Mouse (Mus musculus): Measurements from ENCODE around the gene Sh3gl2. TPM values are rescaled to one million over a fixed set of nuclear protein-coding genes. Genes with fewer than 3 reads are reported as not detected.

Gene Sh3gl2
- polyA plus RNA-seq, 1 experiment from 2014 or later = 9.7 TPM

- under 1% methylated on average over 22 of the region's 33 CpGs for WGBS
- H3K27me3 ChIP-seq (ENCODE audit: control insufficient read depth, insufficient read depth, low read length) = no peaks in the 10 kb centered on the region; the same call in 1 of the 2 replicates
- peak overlapping the region; percentile 48 for H3K4me3 ChIP-seq (ENCODE audit: low read depth, low read length)
- DNase-seq (ENCODE audit: low spot score) (peak; percentile 50), ATAC-seq (ENCODE audit: low FRiP score, low TSS enrichment) (peak; percentile 78)
- 0 out of 2 replicates have a peak overlapping the region, but pooled peaks have one; percentile 18 for H3K9ac ChIP-seq (ENCODE audit: low read length)
- peak overlapping the region; percentile 81 for H3K4me2 ChIP-seq (replicated peaks; ENCODE audit: low read depth)
- no peaks in the 10 kb centered on the region for H3K9me3 ChIP-seq (ENCODE audit: control insufficient read depth, low read length)
- no peaks in the 10 kb centered on the region for H3K36me3 ChIP-seq (ENCODE audit: control insufficient read depth, insufficient read depth, low read length)
- H3K4me1 ChIP-seq (replicated peaks; ENCODE audit: control insufficient read depth, insufficient read depth) = no peaks in the 10 kb centered on the region
- TF ChIP-seq EP300 (optimal IDR thresholded peaks at IDR 0.05) (no peak), CTCF (IDR thresholded peaks at IDR 0.05; ENCODE audit: low read depth) (peak; percentile 48; the same call in 1 of the 2 replicates)
- H3K27ac ChIP-seq (replicated peaks) = no peak overlapping the region
Observed at GRCm38 (mm10) chr4:85514205-85514681, 309.3 kb downstream of the Sh3gl2 start.

GRCm38 (mm10) chr4:85526966-85527566 lies 322.1 kb downstream of the Sh3gl2 start:
- TF ChIP-seq EP300 (optimal IDR thresholded peaks at IDR 0.05) (no peak), CTCF (IDR thresholded peaks at IDR 0.05; ENCODE audit: low read depth) (no peak)
- ATAC-seq (ENCODE audit: low FRiP score, low TSS enrichment) = no peak
- no peak overlapping the region for H3K27ac ChIP-seq (replicated peaks)
- DNase-seq (ENCODE audit: low spot score) = no peak
- no peak overlapping the region for H3K9ac ChIP-seq (ENCODE audit: low read length)
- H3K36me3 ChIP-seq (ENCODE audit: control insufficient read depth, insufficient read depth, low read length) = no peaks in the 10 kb centered on the region
- no peak overlapping the region for H3K4me3 ChIP-seq (ENCODE audit: low read depth, low read length)
- no peak overlapping the region for H3K4me2 ChIP-seq (replicated peaks; ENCODE audit: low read depth)
- no peaks in the 10 kb centered on the region for H3K9me3 ChIP-seq (ENCODE audit: control insufficient read depth, low read length)
- no peaks in the 10 kb centered on the region for H3K4me1 ChIP-seq (replicated peaks; ENCODE audit: control insufficient read depth, insufficient read depth)
- WGBS = 85% methylated on average over 7 of the region's 7 CpGs
- H3K27me3 ChIP-seq (ENCODE audit: control insufficient read depth, insufficient read depth, low read length) = no peaks in the 10 kb centered on the region

- H3K27ac ChIP-seq (replicated peaks) = no peak overlapping the region
- no peak for ATAC-seq (ENCODE audit: low FRiP score, low TSS enrichment)
- no peak for DNase-seq (ENCODE audit: low spot score)
- no peak overlapping the region for H3K9ac ChIP-seq (ENCODE audit: low read length)
- TF ChIP-seq CTCF (IDR thresholded peaks at IDR 0.05; ENCODE audit: low read depth) = no peak
- no peak for TF ChIP-seq EP300 (optimal IDR thresholded peaks at IDR 0.05)
- no peaks in the 10 kb centered on the region for H3K36me3 ChIP-seq (ENCODE audit: control insufficient read depth, insufficient read depth, low read length)
- H3K9me3 ChIP-seq (ENCODE audit: control insufficient read depth, low read length) = no peaks in the 10 kb centered on the region
- WGBS = 100% methylated on average over 1 of the region's 1 CpGs
- H3K4me1 ChIP-seq (replicated peaks; ENCODE audit: control insufficient read depth, insufficient read depth) = no peaks in the 10 kb centered on the region
- H3K4me3 ChIP-seq (ENCODE audit: low read depth, low read length) = no peak overlapping the region
- H3K27me3 ChIP-seq (ENCODE audit: control insufficient read depth, insufficient read depth, low read length) = no peaks in the 10 kb centered on the region
- H3K4me2 ChIP-seq (replicated peaks; ENCODE audit: low read depth) = no peak overlapping the region
Observed at GRCm38 (mm10) chr4:85529852-85530251, 324.9 kb downstream of the Sh3gl2 start.

GRCm38 (mm10) chr4:85539677-85540076 lies 334.8 kb downstream of the Sh3gl2 start:
- 69% methylated on average over 5 of the region's 5 CpGs for WGBS
- Histone ChIP-seq H3K9ac (ENCODE audit: low read length) (no peak overlapping the region), H3K9me3 (ENCODE audit: control insufficient read depth, low read length) (no peaks in the 10 kb centered on the region), H3K4me3 (ENCODE audit: low read depth, low read length) (no peak overlapping the region), H3K27me3 (ENCODE audit: control insufficient read depth, insufficient read depth, low read length) (no peaks in the 10 kb centered on the region), H3K27ac (replicated peaks) (no peak overlapping the region), H3K36me3 (ENCODE audit: control insufficient read depth, insufficient read depth, low read length) (no peaks in the 10 kb centered on the region), H3K4me1 (replicated peaks; ENCODE audit: control insufficient read depth, insufficient read depth) (no peaks in the 10 kb centered on the region), H3K4me2 (replicated peaks; ENCODE audit: low read depth) (no peak overlapping the region)
- DNase-seq (ENCODE audit: low spot score) = no peak
- TF ChIP-seq CTCF (IDR thresholded peaks at IDR 0.05; ENCODE audit: low read depth) (no peak), EP300 (optimal IDR thresholded peaks at IDR 0.05) (no peak)
- no peak for ATAC-seq (ENCODE audit: low FRiP score, low TSS enrichment)

GRCm38 (mm10) chr4:85543221-85543620 lies 338.3 kb downstream of the Sh3gl2 start:
- Histone ChIP-seq H3K27me3 (ENCODE audit: control insufficient read depth, insufficient read depth, low read length) (no peaks in the 10 kb centered on the region), H3K9me3 (ENCODE audit: control insufficient read depth, low read length) (no peaks in the 10 kb centered on the region), H3K27ac (replicated peaks) (no peak overlapping the region), H3K9ac (ENCODE audit: low read length) (no peak overlapping the region), H3K36me3 (ENCODE audit: control insufficient read depth, insufficient read depth, low read length) (no peaks in the 10 kb centered on the region), H3K4me1 (replicated peaks; ENCODE audit: control insufficient read depth, insufficient read depth) (no peaks in the 10 kb centered on the region), H3K4me2 (replicated peaks; ENCODE audit: low read depth) (no peak overlapping the region), H3K4me3 (ENCODE audit: low read depth, low read length) (no peak overlapping the region)
- WGBS = 84% methylated on average over 4 of the region's 4 CpGs
- DNase-seq (ENCODE audit: low spot score) (no peak), ATAC-seq (ENCODE audit: low FRiP score, low TSS enrichment) (no peak)
- TF ChIP-seq EP300 (optimal IDR thresholded peaks at IDR 0.05) (no peak), CTCF (IDR thresholded peaks at IDR 0.05; ENCODE audit: low read depth) (no peak)

GRCm38 (mm10) chr4:85554696-85555095 lies 349.8 kb downstream of the Sh3gl2 start:
- no peak for DNase-seq (ENCODE audit: low spot score)
- no peak overlapping the region for H3K4me3 ChIP-seq (ENCODE audit: low read depth, low read length)
- no peak for ATAC-seq (ENCODE audit: low FRiP score, low TSS enrichment)
- H3K9me3 ChIP-seq (ENCODE audit: control insufficient read depth, low read length) = no peaks in the 10 kb centered on the region
- no peaks in the 10 kb centered on the region for H3K27me3 ChIP-seq (ENCODE audit: control insufficient read depth, insufficient read depth, low read length)
- H3K9ac ChIP-seq (ENCODE audit: low read length) = no peak overlapping the region
- H3K36me3 ChIP-seq (ENCODE audit: control insufficient read depth, insufficient read depth, low read length) = no peaks in the 10 kb centered on the region
- no peak overlapping the region for H3K27ac ChIP-seq (replicated peaks)
- no peaks in the 10 kb centered on the region for H3K4me1 ChIP-seq (replicated peaks; ENCODE audit: control insufficient read depth, insufficient read depth)
- TF ChIP-seq EP300 (optimal IDR thresholded peaks at IDR 0.05) (no peak), CTCF (IDR thresholded peaks at IDR 0.05; ENCODE audit: low read depth) (no peak)
- no peak overlapping the region for H3K4me2 ChIP-seq (replicated peaks; ENCODE audit: low read depth)
- WGBS = 52% methylated on average over 3 of the region's 3 CpGs
